Mouse (Mus musculus): ENCODE data around the gene Aff4. TPM values are rescaled to one million over a fixed set of nuclear protein-coding genes. Genes with fewer than 3 reads are reported as not detected.

Aff4 gene
- polyA plus RNA-seq, 1 experiment, result 18.7 TPM

DNA sequence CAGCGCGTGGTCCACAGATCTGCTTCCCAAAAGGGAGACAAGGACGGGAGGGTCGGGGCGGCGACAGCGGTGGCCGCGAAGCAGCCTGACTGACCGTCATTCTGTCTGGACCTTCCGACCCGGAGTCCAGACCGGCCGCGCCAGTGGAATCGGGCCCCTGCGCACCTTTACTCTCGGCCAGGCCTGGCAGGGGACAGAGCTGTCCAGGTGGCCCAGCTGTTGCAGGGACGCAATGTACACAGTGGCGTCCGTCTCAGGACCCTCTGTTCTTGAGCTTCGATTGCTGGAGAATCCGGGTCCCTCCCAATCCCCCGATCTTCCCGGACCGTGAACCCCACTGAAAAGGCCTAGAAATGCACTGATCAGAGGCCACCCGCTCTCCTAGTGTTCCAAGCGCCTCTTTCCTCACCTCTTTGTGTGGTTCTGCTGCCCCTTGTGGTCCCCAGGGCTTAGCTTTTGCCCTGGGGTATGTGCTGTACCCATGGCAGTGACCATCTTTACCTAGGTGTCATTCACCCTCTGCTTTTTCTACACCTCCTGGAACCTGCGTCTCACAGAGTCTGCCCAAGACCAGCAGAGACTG is 106.8 kb downstream of the Aff4 start:
- H3K4me3 ChIP-seq (ENCODE audit: insufficient read depth, low read depth, low read length), result peak overlapping the region; percentile 64
- TF ChIP-seq POLR2A (IDR thresholded peaks at IDR 0.05; ENCODE audit: low read depth, low read length) (no peak), CTCF (conservative IDR thresholded peaks at IDR 0.05; ENCODE audit: insufficient read depth, insufficient read length, low read depth, low read length) (peak; percentile 37; the same call in 1 of the 2 replicates)
- no peak overlapping the region for H3K27ac ChIP-seq (ENCODE audit: insufficient read depth, low read depth, low read length)
- H3K27me3 ChIP-seq (replicated peaks; ENCODE audit: control insufficient read depth, insufficient read depth, low read length), result no peaks in the 10 kb centered on the region
- 19% methylated on average over 29 of the region's 29 CpGs for WGBS
- H3K4me1 ChIP-seq (ENCODE audit: control insufficient read depth, insufficient read depth, low read length), result peaks cover 4% of the 10 kb centered on the region; the same call in 1 of the 2 replicates
- peak; percentile 21 for DNase-seq
- H3K36me3 ChIP-seq (ENCODE audit: control insufficient read depth, insufficient read depth, low read length), result no peaks in the 10 kb centered on the region

DNA sequence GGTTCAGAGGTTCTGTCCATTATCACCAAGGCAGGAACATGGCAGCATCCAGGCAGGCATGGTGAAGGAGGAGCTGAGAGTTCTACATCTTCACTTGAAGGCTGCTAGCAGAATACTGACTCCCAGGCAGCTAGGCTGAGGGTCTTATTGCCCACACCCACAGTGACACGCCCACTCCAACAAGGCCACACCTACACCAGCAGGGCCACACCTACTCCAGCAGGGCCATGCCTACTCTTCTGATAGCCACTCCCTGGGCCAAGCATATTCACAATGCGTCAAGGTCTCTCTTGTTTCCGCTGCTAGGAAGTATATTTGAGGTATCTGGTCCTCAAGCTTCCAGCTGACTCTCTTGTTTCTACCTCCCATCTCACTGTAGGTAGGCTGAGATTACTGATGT is 108.4 kb downstream of the Aff4 start:
- Histone ChIP-seq H3K36me3 (ENCODE audit: control insufficient read depth, insufficient read depth, low read length) (no peaks in the 10 kb centered on the region), H3K4me3 (ENCODE audit: insufficient read depth, low read depth, low read length) (no peak overlapping the region), H3K27ac (ENCODE audit: insufficient read depth, low read depth, low read length) (no peak overlapping the region), H3K27me3 (replicated peaks; ENCODE audit: control insufficient read depth, insufficient read depth, low read length) (no peaks in the 10 kb centered on the region), H3K4me1 (ENCODE audit: control insufficient read depth, insufficient read depth, low read length) (peaks cover 4% of the 10 kb centered on the region; the same call in 1 of the 2 replicates)
- TF ChIP-seq CTCF (conservative IDR thresholded peaks at IDR 0.05; ENCODE audit: insufficient read depth, insufficient read length, low read depth, low read length), result no peak
- TF ChIP-seq POLR2A (IDR thresholded peaks at IDR 0.05; ENCODE audit: low read depth, low read length), result no peak
- WGBS, result 71% methylated on average over 3 of the region's 3 CpGs
- DNase-seq, result no peak

DNA sequence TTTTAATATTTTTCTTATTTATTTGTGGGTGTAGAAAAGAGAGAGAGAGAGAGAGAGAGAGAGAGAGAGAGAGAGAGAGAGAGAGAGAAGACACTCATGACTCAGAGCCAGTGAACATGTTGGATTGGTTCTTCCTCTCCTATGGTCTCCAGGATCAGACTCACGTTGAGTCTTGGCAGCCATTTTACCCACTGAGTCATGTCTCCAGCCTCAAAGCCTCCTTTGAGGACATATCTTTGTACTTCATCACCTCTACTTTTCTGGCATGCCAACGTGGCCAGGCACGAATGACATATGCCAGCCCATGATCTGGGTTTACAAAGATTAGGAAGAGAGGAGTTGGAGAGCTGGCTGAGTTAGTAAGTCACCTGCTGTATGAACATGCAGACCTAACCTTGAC is 109.6 kb downstream of the Aff4 start:
- no peak for DNase-seq
- Histone ChIP-seq H3K4me3 (ENCODE audit: insufficient read depth, low read depth, low read length) (no peak overlapping the region), H3K27ac (ENCODE audit: insufficient read depth, low read depth, low read length) (no peak overlapping the region), H3K27me3 (replicated peaks; ENCODE audit: control insufficient read depth, insufficient read depth, low read length) (no peaks in the 10 kb centered on the region), H3K4me1 (ENCODE audit: control insufficient read depth, insufficient read depth, low read length) (peaks cover 4% of the 10 kb centered on the region; the same call in 1 of the 2 replicates), H3K36me3 (ENCODE audit: control insufficient read depth, insufficient read depth, low read length) (no peaks in the 10 kb centered on the region)
- TF ChIP-seq POLR2A (IDR thresholded peaks at IDR 0.05; ENCODE audit: low read depth, low read length), result no peak
- TF ChIP-seq CTCF (conservative IDR thresholded peaks at IDR 0.05; ENCODE audit: insufficient read depth, insufficient read length, low read depth, low read length), result no peak
- 87% methylated on average over 3 of the region's 3 CpGs for WGBS

DNA sequence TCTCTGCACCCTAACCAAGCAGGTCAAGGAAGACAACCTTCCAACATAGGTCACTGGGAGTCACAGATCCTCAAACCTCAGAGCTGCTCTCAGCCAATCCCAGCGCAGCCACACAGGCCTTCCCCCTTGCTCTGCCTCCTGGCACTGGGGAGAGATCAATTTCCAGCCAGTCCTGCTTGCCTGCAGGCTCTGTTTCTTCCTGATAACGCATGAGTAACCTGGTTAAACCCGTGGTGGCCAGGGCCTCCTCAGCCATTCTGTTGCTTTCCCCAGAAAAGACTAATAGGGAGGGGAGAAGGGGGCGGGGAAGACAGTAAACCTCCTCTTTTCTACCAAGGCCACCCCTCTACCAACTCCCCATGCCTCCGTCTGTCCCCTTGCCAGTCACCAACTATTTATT is 111.1 kb downstream of the Aff4 start:
- Histone ChIP-seq H3K36me3 (ENCODE audit: control insufficient read depth, insufficient read depth, low read length) (no peaks in the 10 kb centered on the region), H3K4me3 (ENCODE audit: insufficient read depth, low read depth, low read length) (no peak overlapping the region), H3K27me3 (replicated peaks; ENCODE audit: control insufficient read depth, insufficient read depth, low read length) (no peaks in the 10 kb centered on the region), H3K4me1 (ENCODE audit: control insufficient read depth, insufficient read depth, low read length) (peaks cover 6% of the 10 kb centered on the region; the same call in 1 of the 2 replicates), H3K27ac (ENCODE audit: insufficient read depth, low read depth, low read length) (no peak overlapping the region)
- TF ChIP-seq CTCF (conservative IDR thresholded peaks at IDR 0.05; ENCODE audit: insufficient read depth, insufficient read length, low read depth, low read length), result no peak
- no peak for TF ChIP-seq POLR2A (IDR thresholded peaks at IDR 0.05; ENCODE audit: low read depth, low read length)
- peak; percentile 67 for DNase-seq
- WGBS, result 40% methylated on average over 5 of the region's 5 CpGs

DNA sequence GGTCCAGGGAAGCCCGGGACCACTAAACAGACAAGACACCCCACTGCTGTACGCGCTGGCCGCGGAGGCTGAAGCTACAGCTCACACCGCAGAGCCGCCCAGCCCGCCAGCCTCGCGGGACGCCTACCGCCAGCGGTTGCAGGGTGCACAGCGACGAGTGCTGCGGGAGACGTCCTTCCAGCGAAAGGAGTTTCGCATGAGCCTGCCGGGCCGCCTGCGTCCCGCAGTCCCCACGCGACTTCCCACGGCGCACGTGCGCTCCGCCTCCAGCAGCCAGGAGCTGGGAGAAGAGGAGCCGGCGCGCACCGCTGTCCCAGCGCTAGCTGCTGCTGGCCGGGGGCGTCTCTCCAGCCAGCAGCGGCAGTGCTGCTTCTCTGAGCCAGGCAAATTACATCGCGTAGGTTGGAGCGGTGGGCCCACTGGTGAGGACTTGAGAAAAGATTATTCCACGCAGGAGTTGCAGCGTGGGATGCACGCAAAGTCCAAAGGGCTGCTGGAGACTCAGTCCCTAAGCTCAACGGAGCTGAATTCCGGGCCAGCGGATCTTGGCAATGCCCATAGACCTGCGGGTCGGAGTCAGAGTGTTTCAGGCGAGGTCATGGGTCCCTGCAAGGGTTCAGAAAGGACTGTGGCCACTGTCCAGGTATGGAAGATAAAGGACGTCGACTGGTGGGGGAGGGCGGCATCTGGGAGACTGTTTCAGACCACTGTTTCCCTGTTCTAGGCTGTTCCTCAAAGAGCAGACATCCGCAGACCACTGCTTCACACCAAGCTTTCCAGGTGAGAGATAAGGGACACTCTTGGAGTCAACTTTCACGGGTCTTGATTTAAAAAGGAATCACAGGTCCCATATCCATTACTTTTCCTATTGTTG is 113.2 kb downstream of the Aff4 start:
- 9% methylated on average over 55 of the region's 55 CpGs for WGBS
- TF ChIP-seq CTCF (conservative IDR thresholded peaks at IDR 0.05; ENCODE audit: insufficient read depth, insufficient read length, low read depth, low read length) (no peak), POLR2A (IDR thresholded peaks at IDR 0.05; ENCODE audit: low read depth, low read length) (no peak)
- H3K27me3 ChIP-seq (replicated peaks; ENCODE audit: control insufficient read depth, insufficient read depth, low read length), result no peaks in the 10 kb centered on the region
- no peak overlapping the region for H3K27ac ChIP-seq (ENCODE audit: insufficient read depth, low read depth, low read length)
- peaks cover 6% of the 10 kb centered on the region; the same call in 1 of the 2 replicates for H3K4me1 ChIP-seq (ENCODE audit: control insufficient read depth, insufficient read depth, low read length)
- H3K4me3 ChIP-seq (ENCODE audit: insufficient read depth, low read depth, low read length), result peak overlapping the region; percentile 15; the same call in 1 of the 2 replicates
- no peaks in the 10 kb centered on the region for H3K36me3 ChIP-seq (ENCODE audit: control insufficient read depth, insufficient read depth, low read length)
- peak; percentile 54 for DNase-seq

DNA sequence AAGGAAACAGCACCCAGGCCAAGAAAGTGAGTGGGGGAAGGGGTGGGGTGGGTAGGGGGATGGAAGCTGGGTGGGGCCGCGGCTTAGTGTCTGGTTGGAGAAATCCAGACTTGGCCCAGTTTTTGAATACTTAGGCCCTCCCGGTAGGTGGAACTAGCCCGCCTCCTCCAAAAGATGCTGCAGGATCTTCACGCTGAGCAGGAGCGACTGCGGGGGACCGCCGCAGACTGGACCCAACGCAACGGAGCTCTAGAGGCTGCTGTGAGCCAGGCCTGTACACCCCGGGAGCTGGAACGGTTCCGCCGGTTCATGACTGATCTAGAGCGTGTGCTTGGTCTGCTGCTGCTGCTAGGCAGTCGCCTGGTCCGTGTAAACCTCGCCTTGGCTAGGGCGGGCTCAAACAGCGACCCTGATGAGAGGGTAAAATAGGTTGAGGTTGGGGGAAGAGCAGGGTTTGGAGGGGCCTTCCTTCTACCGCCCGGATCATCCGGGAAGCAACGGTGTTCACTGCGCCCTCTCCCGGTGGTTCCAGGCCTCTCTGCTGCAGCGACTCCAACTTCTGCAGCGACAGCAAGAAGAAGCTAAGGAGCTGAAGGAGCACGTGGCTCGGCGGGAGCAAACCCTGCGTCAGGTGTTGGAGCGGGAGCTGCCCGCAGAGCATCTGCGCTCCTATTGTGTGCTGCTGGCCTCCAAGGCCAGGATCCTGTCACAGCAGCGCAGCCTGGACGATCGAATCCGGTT is 115.8 kb downstream of the Aff4 start:
- Histone ChIP-seq H3K27me3 (replicated peaks; ENCODE audit: control insufficient read depth, insufficient read depth, low read length) (no peaks in the 10 kb centered on the region), H3K36me3 (ENCODE audit: control insufficient read depth, insufficient read depth, low read length) (no peaks in the 10 kb centered on the region), H3K4me3 (ENCODE audit: insufficient read depth, low read depth, low read length) (peak overlapping the region; percentile 38), H3K4me1 (ENCODE audit: control insufficient read depth, insufficient read depth, low read length) (peaks cover 5% of the 10 kb centered on the region; the same call in 1 of the 2 replicates), H3K27ac (ENCODE audit: insufficient read depth, low read depth, low read length) (no peak overlapping the region)
- 13% methylated on average over 40 of the region's 40 CpGs for WGBS
- TF ChIP-seq CTCF (conservative IDR thresholded peaks at IDR 0.05; ENCODE audit: insufficient read depth, insufficient read length, low read depth, low read length) (peak; percentile 69), POLR2A (IDR thresholded peaks at IDR 0.05; ENCODE audit: low read depth, low read length) (no peak)
- peak; percentile 78 for DNase-seq

Data from kidney, adult 2 months (tissue).